Mouse (Mus musculus) heart, adult 8-10 months (tissue): ENCODE data around the gene Gdf11. TPM values are rescaled to one million over a fixed set of nuclear protein-coding genes. Genes with fewer than 3 reads are reported as not detected.

Experiments used
- total RNA-seq, 4 experiments: library from RNA; stranded (reverse); gene quantifications; 2 replicates each; pipeline ENCODE4 v1.2.4; 2022

Gdf11 gene
- total RNA-seq, 4 experiments from 2014 or later, result 1.3 to 3.0 (median 1.9) TPM

Other genes starting within 250 kb of the Gdf11 start
- 1 to 10 TPM in 1 of 4 experiments, under 1 TPM in 3; 0.49 to 2.3 (median 0.55) TPM for gene Ikzf4, start 245.7 kb downstream of the Gdf11 start, total RNA-seq
- 10 to 100 TPM; 23.1 to 28.7 (median 25.9) TPM for gene Suox, start 217.6 kb downstream of the Gdf11 start, total RNA-seq
- gene Rab5b, start 195.5 kb downstream of the Gdf11 start, total RNA-seq, result 10 to 100 TPM; 84.0 to 87.9 (median 85.0) TPM
- gene Pmel, start 187.5 kb downstream of the Gdf11 start, total RNA-seq, result under 1 TPM; 0.29 to 0.79 (median 0.44) TPM
- gene Cdk2, start 186.7 kb downstream of the Gdf11 start, total RNA-seq, result 1 to 10 TPM; 8.0 to 8.8 (median 8.5) TPM
- gene Dgka, start 146.9 kb downstream of the Gdf11 start, total RNA-seq, result 10 to 100 TPM; 11.3 to 12.9 (median 12.6) TPM
- 10 to 100 TPM in 1 of 4 experiments, 1 to 10 TPM in 3; 7.9 to 11.1 (median 9.4) TPM for gene Pym1, start 143.8 kb downstream of the Gdf11 start, total RNA-seq
- gene Mmp19, start 100.8 kb downstream of the Gdf11 start, total RNA-seq, result 1 to 10 TPM; 2.2 to 2.8 (median 2.5) TPM
- 10 to 100 TPM; 34.7 to 38.9 (median 35.9) TPM for gene Dnajc14, start 87.7 kb downstream of the Gdf11 start, total RNA-seq
- 1 to 10 TPM; 4.4 to 5.6 (median 4.8) TPM for gene Tmem198b, start 87.3 kb downstream of the Gdf11 start, total RNA-seq
- 10 to 100 TPM; 31.5 to 40.7 (median 36.8) TPM for gene Sarnp, start 74.4 kb downstream of the Gdf11 start, total RNA-seq
- gene Ormdl2, start 70.1 kb downstream of the Gdf11 start, total RNA-seq, result 10 to 100 TPM in 1 of 4 experiments, 1 to 10 TPM in 3; 5.8 to 10.5 (median 7.0) TPM
- 100 to 1,000 TPM; 121 to 171 (median 135) TPM for gene Cd63, start 9.3 kb upstream of the Gdf11 start, total RNA-seq
- gene Rdh5, start 31.2 kb upstream of the Gdf11 start, total RNA-seq, result 1 to 10 TPM; 3.8 to 6.2 (median 5.2) TPM
- gene Bloc1s1, start 32.3 kb upstream of the Gdf11 start, total RNA-seq, result 100 to 1,000 TPM; 150 to 260 (median 205) TPM
- 100 to 1,000 TPM; 161 to 179 (median 167) TPM for gene Itga7, start 42.1 kb upstream of the Gdf11 start, total RNA-seq
- not detected for gene Mettl7b, start 69.3 kb upstream of the Gdf11 start, total RNA-seq
- gene Olfr9, start 97.7 kb upstream of the Gdf11 start, total RNA-seq, result not detected
- gene Olfr763, start 119.1 kb upstream of the Gdf11 start, total RNA-seq, result not detected
- not detected for gene Olfr764-ps1, start 148.2 kb upstream of the Gdf11 start, total RNA-seq
- gene Olfr765, start 158.3 kb upstream of the Gdf11 start, total RNA-seq, result not detected
- gene Olfr766-ps1, start 177.3 kb upstream of the Gdf11 start, total RNA-seq, result not detected
- not detected for gene Olfr767, start 191.2 kb upstream of the Gdf11 start, total RNA-seq
- not detected for gene Olfr768, start 207.7 kb upstream of the Gdf11 start, total RNA-seq
- not detected for gene Olfr769, start 226.1 kb upstream of the Gdf11 start, total RNA-seq
- not detected for gene Olfr770, start 247.3 kb upstream of the Gdf11 start, total RNA-seq